Mouse (Mus musculus) gastrocnemius, adult 2 months (tissue): Measurements from ENCODE around the gene Thtpa. TPM values are rescaled to one million over a fixed set of nuclear protein-coding genes. Genes with fewer than 3 reads are reported as not detected.
A peak's percentile ranks its signal among the peaks of the same experiment; 100 is the strongest.

ENCODE experiments used
- DNase-seq: peaks from one replicate; pipeline ENCODE4 v3.0.0; 2022
- H3K27ac ChIP-seq: fragments of 200-600 bp; 2 replicates; pipeline ENCODE4 v1.8.1; 2022; ENCODE audit warnings: mild to moderate bottlenecking
- H3K4me3 ChIP-seq: fragments of 200-600 bp; 2 replicates; pipeline ENCODE4 v1.8.1; 2022; ENCODE audit warnings: mild to moderate bottlenecking, moderate library complexity
- CTCF ChIP-seq: fragments of 200-600 bp; IDR thresholded peaks from 2 replicates; pipeline ENCODE4 v1.8.1; 2022; ENCODE audit warnings: antibody characterized with exemption, mild to moderate bottlenecking, moderate library complexity
- intact Hi-C: fragments of 180-260 bp; cut with DNase I; formaldehyde crosslinking; loops from one replicate; pipeline ENCODE4 v1.15.1; 2025
- total RNA-seq, 2 experiments: library from RNA; stranded (reverse); gene quantifications; 2 replicates each; pipeline ENCODE4 v1.2.3; 2021

Thtpa gene
- total RNA-seq, 2 experiments from 2014 or later, result 12.6 to 14.3 TPM

- Histone ChIP-seq H3K4me3 (no peak overlapping the region), H3K27ac (no peak overlapping the region)
- intact Hi-C loops, result no loop called here
- no peak for DNase-seq
- no peak for TF ChIP-seq CTCF
Observed at GRCm38 (mm10) chr14:55063581-55064381, 30.8 kb upstream of the Thtpa start.

GRCm38 (mm10) chr14:55064481-55065370 lies 29.9 kb upstream of the Thtpa start:
- H3K27ac ChIP-seq, result no peak overlapping the region
- intact Hi-C loops, result no loop called here
- no peak overlapping the region for H3K4me3 ChIP-seq
- no peak for TF ChIP-seq CTCF
- no peak for DNase-seq

- H3K4me3 ChIP-seq, result no peak overlapping the region
- no peak for DNase-seq
- no peak overlapping the region for H3K27ac ChIP-seq
- TF ChIP-seq CTCF, result no peak
- intact Hi-C loops, result no loop called here
Observed at GRCm38 (mm10) chr14:55065391-55065790, 29.2 kb upstream of the Thtpa start.

GRCm38 (mm10) chr14:55066042-55066441 lies 28.5 kb upstream of the Thtpa start:
- DNase-seq, result no peak
- intact Hi-C loops, result no loop called here
- no peak for TF ChIP-seq CTCF
- no peak overlapping the region for H3K27ac ChIP-seq
- H3K4me3 ChIP-seq, result no peak overlapping the region

- no peak for DNase-seq
- H3K27ac ChIP-seq, result no peak overlapping the region
- no peak overlapping the region for H3K4me3 ChIP-seq
- TF ChIP-seq CTCF, result no peak
- intact Hi-C loops, result no loop called here
Observed at GRCm38 (mm10) chr14:55071756-55072155, 22.8 kb upstream of the Thtpa start.

GRCm38 (mm10) chr14:55074416-55074815 lies 20.2 kb upstream of the Thtpa start:
- H3K27ac ChIP-seq, result no peak overlapping the region
- no peak for TF ChIP-seq CTCF
- DNase-seq, result no peak
- intact Hi-C loops, result no loop called here
- no peak overlapping the region for H3K4me3 ChIP-seq

GRCm38 (mm10) chr14:55076224-55076623 lies 18.4 kb upstream of the Thtpa start:
- peak overlapping the region; percentile 4; the same call in 1 of the 2 replicates for H3K27ac ChIP-seq
- DNase-seq, result peak; percentile 38
- no peak overlapping the region for H3K4me3 ChIP-seq
- no peak for TF ChIP-seq CTCF
- intact Hi-C loops, result loop anchor here (5.0 kb wide), 1 partner anchor 234 kb away; no protein-coding TSS in a partner anchor

GRCm38 (mm10) chr14:55076956-55077355 lies 17.6 kb upstream of the Thtpa start:
- no peak for DNase-seq
- Histone ChIP-seq H3K27ac (no peak overlapping the region), H3K4me3 (no peak overlapping the region)
- TF ChIP-seq CTCF, result no peak
- intact Hi-C loops, result loop anchor here (5.0 kb wide), 1 partner anchor 235 kb away; no protein-coding TSS in a partner anchor

- Histone ChIP-seq H3K4me3 (no peak overlapping the region), H3K27ac (no peak overlapping the region)
- no peak for DNase-seq
- intact Hi-C loops, result loop anchor here (2.0 to 5.0 kb wide), 2 partner anchors 53 to 235 kb away; no protein-coding TSS in a partner anchor
- no peak for TF ChIP-seq CTCF
Observed at GRCm38 (mm10) chr14:55077481-55078365, 16.9 kb upstream of the Thtpa start.

- no peak for DNase-seq
- no peak overlapping the region for H3K27ac ChIP-seq
- intact Hi-C loops, result loop anchor here (2.0 to 5.0 kb wide), 2 partner anchors 54 to 236 kb away; no protein-coding TSS in a partner anchor
- TF ChIP-seq CTCF, result no peak
- peak overlapping the region; percentile 38 for H3K4me3 ChIP-seq
Observed at GRCm38 (mm10) chr14:55078366-55078989, 16.1 kb upstream of the Thtpa start.

GRCm38 (mm10) chr14:55079214-55079970 lies 15.2 kb upstream of the Thtpa start:
- DNase-seq, result peak; percentile 72
- Histone ChIP-seq H3K4me3 (peak overlapping the region; percentile 38; the same call in 1 of the 2 replicates), H3K27ac (no peak overlapping the region)
- intact Hi-C loops, result loop anchor here (2.0 to 5.0 kb wide), 2 partner anchors 55 to 237 kb away; no protein-coding TSS in a partner anchor
- TF ChIP-seq CTCF, result peak; percentile 91
